Mouse (Mus musculus) lung, postnatal 4 days (tissue): ENCODE results near the gene Rbms1.

Experiments used
- DNase-seq, 2 experiments: peaks; one replicate each; pipeline ENCODE4 v3.0.0; 2021

The Rbms1 gene

GRCm38 (mm10) chr2:60748585-60748984 lies 214.4 kb downstream of the Rbms1 start:
- no peak for DNase-seq

GRCm38 (mm10) chr2:60747590-60747989 lies 215.4 kb downstream of the Rbms1 start:
- peak; percentile 41 to 62 for DNase-seq

GRCm38 (mm10) chr2:60744674-60745073 lies 218.3 kb downstream of the Rbms1 start:
- no peak for DNase-seq

DNA sequence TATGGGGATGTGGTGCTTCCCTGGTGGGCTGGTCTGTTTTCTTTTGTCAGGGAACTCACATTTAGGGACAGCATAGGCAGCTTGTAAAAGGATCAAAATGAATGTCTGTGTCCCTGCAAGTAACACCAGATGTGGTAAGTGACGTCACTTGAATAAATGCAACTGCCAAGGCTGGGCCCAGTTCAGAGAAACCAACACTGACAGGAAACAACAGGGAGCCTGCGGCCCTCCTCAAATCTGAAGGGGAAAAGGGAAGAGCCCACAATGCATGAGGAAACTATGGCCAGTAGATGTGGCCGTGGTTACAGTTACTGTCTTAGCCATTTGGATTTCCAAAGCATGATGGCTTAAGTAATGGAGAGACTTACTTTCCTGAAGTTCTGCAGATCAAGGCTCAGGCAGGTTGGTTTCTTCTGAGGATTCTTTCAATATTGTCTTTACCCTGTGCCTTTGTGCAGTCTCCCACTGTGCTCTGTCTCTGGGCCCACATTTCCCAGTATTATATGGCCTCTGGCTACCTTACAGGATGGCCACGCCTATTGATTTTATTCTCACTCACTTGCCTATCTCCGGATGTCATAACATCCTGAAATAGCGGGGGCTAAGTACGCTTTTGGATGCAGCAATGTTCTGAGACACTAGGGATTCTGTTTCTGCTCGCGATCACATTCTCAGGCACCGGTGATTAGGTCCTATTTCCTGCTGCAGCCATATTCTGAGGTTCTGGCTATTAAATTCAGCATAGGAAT lies 223.4 kb downstream of the Rbms1 start:
- no peak for DNase-seq

GRCm38 (mm10) chr2:60730929-60731328 lies 232.1 kb downstream of the Rbms1 start:
- DNase-seq = no peak

DNA sequence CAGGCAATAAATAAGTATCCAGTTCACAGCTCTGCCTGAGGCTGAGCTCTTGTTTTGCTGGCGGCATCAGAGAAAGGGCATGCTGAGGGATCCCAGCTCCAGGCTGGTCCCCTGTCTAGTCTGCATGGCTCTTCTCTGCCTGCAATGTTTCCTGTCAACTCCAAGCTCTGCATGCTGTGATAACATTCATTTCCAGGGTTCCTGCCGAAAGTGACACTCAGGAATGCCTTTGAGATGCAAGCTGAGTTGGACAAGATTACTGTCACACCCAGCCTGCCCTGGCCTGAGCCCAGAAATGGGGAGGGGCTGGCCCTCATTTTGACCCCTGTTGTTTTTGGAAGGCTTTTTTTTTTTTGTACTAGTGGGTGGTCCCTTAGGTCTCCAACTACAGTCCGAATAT lies 233.0 kb downstream of the Rbms1 start:
- DNase-seq = peak; percentile 71 to 88

DNA sequence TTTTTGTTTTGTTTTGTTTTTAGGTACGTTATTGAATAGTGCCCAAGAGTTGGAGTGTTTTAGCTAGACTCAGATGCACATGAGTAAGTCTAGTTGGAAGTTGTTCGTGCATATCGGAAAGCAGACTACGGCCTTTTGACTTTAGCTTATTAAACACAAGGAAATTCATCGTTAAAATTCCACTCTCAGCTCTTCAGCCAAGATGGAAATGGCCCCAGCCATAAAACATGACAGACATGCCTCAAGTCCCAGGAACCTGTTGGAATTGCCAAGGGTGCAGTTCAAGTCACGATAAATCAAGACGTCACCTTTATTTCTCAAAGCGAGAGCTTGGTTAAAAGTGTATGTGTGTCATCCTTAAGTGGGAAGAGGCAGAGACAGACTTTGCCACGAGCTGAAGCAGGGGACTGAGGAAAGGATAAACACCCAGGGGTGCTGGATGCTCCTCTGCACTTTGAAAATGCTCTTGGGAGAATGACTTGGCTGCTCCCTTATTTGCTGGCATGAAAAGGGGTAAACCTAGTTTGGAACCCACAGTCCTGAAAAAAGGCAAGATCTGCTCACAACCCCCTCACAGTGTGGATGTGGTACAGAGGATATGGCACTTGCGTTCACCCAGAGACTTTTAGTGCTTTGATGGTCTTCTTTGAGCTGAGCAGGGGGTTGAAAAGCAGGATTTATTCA lies 233.9 kb downstream of the Rbms1 start:
- no peak for DNase-seq

DNA sequence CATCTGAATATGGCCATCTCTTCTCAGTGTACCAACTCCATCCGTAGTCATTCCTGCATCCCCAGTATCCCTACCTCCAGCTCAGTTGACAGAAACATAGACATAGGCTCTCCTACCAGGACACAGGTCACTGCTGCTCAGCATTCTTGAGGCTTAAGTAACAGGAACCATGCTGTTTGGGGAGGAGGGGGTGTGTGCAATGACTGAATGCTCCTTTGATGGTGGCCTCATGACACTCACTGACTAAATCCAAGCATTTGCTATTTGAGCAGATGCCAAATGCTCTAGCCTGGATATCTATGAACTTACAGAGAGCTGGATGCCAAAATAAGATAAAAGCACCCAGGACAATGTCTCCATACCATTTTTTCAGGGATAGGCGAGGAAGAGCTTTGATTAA lies 238.3 kb downstream of the Rbms1 start:
- DNase-seq = no peak

DNA sequence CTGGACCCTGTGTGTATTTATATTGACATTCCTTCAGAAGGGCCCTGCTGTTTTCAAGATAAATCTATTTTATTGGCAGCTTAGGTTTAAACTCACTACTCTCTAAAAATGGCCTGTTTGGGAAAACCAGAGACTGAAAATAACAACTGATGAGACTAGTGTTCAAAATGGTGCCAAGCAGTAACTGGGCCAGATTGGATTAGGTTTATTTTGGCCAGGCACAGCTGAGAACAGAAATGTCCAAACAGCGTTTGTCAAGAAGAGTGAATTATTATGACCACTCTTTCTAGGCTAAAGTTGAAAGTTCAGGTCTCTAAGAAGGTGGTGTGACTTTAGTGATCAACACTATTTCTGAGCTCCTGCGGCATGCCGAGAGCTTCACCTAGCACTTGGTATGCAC lies 240.0 kb downstream of the Rbms1 start:
- DNase-seq = no peak

GRCm38 (mm10) chr2:60722514-60722913 lies 240.5 kb downstream of the Rbms1 start, which contains the start of gene Itgb6:
Gene Itgb6, minus strand, starts transcription at chr2:60722643.
- peak in 1 of 2 experiments; percentile 46 for DNase-seq

- peak in 1 of 2 experiments; percentile 52 for DNase-seq
These were observed 242.1 kb downstream of the Rbms1 start for GRCm38 (mm10) chr2:60720906-60721305.

- DNase-seq = peak in 1 of 2 experiments; percentile 37
These were observed 242.8 kb downstream of the Rbms1 start for GRCm38 (mm10) chr2:60720205-60720604.

DNA sequence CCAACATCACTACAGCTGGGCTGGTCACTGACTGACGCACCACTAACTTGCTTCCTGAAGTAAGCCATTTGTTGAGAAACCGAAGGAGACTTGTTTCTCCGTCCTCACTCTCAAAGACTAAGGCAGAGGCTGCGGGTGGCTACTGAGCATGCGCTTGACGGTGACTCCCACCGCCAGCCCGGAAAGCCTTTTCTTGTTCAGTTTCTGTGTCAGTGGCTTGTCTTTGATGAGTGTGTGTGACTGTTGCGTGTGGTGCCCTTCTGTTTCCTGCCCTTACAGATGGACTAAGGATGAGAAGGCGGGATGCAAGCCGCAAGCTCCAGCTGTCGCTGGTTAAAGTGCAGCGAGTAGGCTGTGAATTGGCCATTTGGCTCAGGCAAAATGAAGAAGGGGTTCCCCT lies 245.6 kb downstream of the Rbms1 start:
- DNase-seq = peak; percentile 54 to 66

- no peak for DNase-seq
These were observed 246.4 kb downstream of the Rbms1 start for GRCm38 (mm10) chr2:60716549-60716948.

DNA sequence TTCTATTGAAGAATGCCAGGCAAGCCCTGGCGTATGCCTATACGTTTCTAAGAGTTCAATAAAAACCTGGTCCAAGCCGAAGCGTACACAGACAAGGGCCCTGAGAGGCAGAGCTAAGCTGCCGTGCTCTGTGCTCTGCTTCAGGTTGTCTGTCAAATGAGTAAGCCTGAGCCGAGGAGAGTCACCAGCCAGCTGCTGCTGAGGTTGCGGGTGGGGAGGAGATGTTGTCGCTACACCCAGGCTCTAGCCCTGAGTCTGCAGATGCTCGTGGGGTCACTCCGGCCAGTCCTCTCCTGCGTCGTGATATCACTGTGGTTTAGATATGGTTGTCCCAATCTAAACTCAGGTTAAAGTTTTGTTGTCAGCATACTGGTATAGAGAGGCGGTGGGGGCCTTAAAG lies 247.2 kb downstream of the Rbms1 start:
- no peak for DNase-seq

GRCm38 (mm10) chr2:60714971-60715502 lies 248.0 kb downstream of the Rbms1 start:
- no peak for DNase-seq

- no peak for DNase-seq
These were observed 248.5 kb downstream of the Rbms1 start for GRCm38 (mm10) chr2:60714475-60714874.

DNA sequence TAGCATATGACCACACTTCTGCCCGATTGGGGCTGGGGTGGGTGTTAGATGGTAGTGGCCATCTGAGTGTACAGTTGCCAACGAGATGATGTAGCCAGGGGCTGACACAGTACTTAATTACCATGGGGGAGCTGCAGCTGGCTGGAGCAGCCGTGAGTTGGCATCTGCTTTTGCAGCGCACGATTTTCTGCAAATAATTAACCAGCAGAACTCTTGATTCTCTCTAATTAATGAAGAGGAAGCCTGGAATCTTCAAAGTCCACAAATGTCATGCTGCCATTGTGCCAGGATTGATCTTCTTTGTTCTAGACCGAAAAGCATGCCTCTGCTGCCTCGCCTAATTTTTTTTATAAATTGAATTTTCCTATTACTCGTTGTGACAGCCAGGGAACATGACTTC lies 249.1 kb downstream of the Rbms1 start:
- no peak for DNase-seq

GRCm38 (mm10) chr2:60712891-60713290 lies 250.1 kb downstream of the Rbms1 start:
- DNase-seq = no peak

DNA sequence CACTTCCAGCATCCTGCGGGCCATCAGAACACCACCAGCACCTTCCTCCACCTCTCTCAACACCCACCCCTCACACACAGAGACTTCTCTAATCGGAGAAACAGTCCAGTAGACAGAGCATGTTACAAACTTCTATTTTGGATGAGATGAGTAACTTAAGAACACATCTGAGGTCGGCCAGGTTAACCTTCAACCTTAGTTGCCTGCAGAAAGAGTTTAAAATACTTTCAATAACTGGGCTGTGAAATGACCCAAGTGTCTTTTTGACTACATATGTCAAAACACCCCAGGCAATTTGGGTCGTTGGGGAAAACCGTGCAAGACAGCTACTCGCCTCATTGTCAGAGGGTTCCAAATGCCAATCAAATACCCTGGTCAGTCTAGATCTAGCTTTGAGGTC lies 250.5 kb downstream of the Rbms1 start:
- DNase-seq = no peak

GRCm38 (mm10) chr2:60711098-60711880 lies 251.7 kb downstream of the Rbms1 start:
- DNase-seq = no peak

GRCm38 (mm10) chr2:60710317-60710716 lies 252.7 kb downstream of the Rbms1 start:
- no peak for DNase-seq

DNA sequence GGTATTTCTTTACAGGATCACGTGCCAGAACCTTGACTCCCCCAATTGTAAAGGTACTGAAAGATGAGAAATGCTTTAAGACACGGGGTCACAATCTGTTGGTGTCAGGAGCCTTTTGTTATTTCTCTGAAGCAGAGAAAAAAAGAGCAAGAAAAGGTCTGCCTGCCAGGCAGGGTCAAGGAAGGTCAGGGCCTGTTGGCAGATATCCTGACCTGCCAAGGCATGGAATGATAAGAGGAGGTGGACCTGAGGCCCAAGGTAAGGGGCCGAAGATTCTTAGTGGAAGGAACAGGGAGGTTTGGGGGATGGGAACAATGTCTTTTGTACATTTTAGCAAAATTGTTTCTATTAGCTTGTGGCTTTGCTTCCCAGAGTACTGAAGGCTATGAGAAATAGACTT lies 254.3 kb downstream of the Rbms1 start:
- DNase-seq = no peak
